Mouse (Mus musculus): ENCODE data around the gene Nme7. TPM values are rescaled to one million over a fixed set of nuclear protein-coding genes. Genes with fewer than 3 reads are reported as not detected.

Gene Nme7
- 4.5 and 4.7 TPM in 2 replicates for polyA plus RNA-seq (2012; rRNA removed)

GRCm38 (mm10) chr1:164303821-164304220 lies at the start of gene Nme7:
Gene Nme7, plus strand, starts transcription at chr1:164304121.

DNA sequence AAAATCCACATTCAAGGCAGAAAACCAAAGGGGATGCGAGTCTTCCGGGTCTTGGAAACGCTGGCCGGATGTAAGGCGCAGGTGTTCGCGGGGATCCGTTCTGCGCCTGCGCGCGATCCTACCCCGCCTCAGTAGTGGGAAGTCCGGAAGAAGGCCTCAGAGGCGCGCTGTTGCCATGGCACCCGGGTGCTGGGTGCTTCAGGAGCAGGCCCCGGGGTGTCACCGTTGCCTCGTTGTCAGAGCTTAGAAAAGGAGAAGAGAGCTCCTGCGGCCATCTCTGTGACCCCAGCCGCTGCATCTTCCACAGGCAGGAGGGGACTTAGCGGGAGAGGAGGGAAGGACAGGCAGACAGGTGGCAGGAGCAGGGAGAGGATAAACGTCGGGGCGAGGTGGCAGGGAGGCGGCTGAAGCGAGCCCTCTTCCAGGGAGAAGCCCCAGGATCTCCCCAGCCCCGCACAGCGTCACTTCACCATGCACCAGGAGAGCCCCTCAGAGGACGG lies 28.4 kb upstream of the Nme7 start, which contains the start of gene Ccdc181:
TSS of gene Ccdc181 (plus strand) at position 131 of the 500 bp plus-strand sequence.

GRCm38 (mm10) chr1:164307124-164307751 lies 3.3 kb downstream of the Nme7 start, which contains the start of gene Blzf1:
Gene Blzf1, minus strand, starts transcription at chr1:164307489.

GRCm38 (mm10) chr1:164458245-164458613 lies 154.3 kb downstream of the Nme7 start, which contains the start of gene Atp1b1:
Gene Atp1b1, minus strand, starts transcription at chr1:164458355.

Other genes with a start within 250 kb of the Nme7 start
- 0.33 and 1.4 TPM in 2 replicates for gene Sell, start 242.1 kb upstream of the Nme7 start, polyA plus RNA-seq (2012; rRNA removed)
- 0.65 and 3.2 TPM in 2 replicates for gene Selp, start 188.9 kb upstream of the Nme7 start, polyA plus RNA-seq (2012; rRNA removed)
- gene F5, start 152.3 kb upstream of the Nme7 start, polyA plus RNA-seq (2012; rRNA removed): 0.13 and 0.21 TPM in 2 replicates
- 7.3 and 10.0 TPM in 2 replicates for gene Slc19a2, start 55.1 kb upstream of the Nme7 start, polyA plus RNA-seq (2012; rRNA removed)
- gene Ccdc181, start 28.5 kb upstream of the Nme7 start, polyA plus RNA-seq (2012; rRNA removed): 1.3 and 1.6 TPM in 2 replicates
- 1.6 and 2.0 TPM in 2 replicates for gene Blzf1, start 3.4 kb downstream of the Nme7 start, polyA plus RNA-seq (2012; rRNA removed)
- gene Atp1b1, start 154.2 kb downstream of the Nme7 start, polyA plus RNA-seq (2012; rRNA removed): 445 and 462 TPM in 2 replicates